Mouse (Mus musculus) layer of hippocampus, postnatal 36 days (tissue): ENCODE results near the gene Slc4a4. TPM values are rescaled to one million over a fixed set of nuclear protein-coding genes. Genes with fewer than 3 reads are reported as not detected.
"Not testable (repeated sequence)": the region's sequence is repeated elsewhere in the genome, so short reads cannot be mapped to it uniquely, and the experiment has no call there.

ENCODE experiments used
- DNase-seq, 2 experiments: peaks; one replicate each; pipeline ENCODE4 v3.0.0; 2022
- total RNA-seq, 2 experiments: library from RNA; stranded (reverse); gene quantifications; 2 replicates each; pipeline ENCODE4 v1.2.3; 2021

The Slc4a4 gene
- total RNA-seq, 2 experiments from 2014 or later, result 138 to 164 TPM

DNA sequence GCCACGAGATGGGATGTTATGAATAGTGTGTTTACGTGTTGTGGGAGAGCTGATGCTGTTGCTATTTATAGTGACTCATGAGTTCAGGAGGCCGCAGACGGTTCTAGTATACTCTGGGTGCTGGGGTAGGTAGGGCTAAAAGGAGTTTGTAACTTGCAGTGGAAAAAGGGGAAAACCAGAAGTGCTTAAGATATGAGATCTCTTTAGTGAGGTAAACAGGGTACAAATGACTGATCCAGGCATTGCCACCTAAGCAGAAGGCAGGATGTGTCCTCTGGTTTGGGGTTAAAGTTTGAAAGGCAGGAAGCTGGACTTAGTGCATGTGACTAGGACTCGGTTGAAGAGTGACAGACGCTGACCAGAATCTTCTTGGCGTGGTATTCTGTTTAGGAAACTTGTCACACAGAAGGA lies 74.7 kb downstream of the Slc4a4 start:
- no peak for DNase-seq

DNA sequence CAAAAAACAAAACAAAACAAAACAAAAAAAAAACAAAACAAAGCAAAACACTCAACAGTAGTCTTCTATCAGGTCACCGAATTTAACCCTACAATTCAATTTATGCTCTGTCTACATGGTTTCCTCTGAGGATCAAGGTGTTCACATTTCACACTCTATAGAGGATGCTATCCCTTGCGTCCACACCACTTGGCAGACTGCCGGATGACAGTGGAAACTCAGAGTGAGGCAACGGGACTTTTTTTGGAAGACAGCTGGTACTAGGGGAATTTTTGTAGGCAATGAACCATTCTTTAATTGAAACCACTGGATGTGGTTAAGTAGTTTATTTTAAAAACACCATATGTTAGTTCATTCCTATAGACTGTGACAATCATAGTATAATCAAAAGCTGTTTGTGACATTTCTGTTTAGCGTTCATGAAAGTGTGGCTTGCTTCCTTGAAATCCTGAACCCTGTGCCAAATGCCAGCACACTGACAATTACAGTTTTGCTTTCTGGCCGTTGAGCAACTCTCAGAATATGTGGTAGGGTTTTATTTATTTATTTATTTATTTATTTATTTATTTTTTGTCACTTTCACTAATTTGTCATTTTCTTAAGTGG lies 78.2 kb downstream of the Slc4a4 start:
- DNase-seq, result no peak

DNA sequence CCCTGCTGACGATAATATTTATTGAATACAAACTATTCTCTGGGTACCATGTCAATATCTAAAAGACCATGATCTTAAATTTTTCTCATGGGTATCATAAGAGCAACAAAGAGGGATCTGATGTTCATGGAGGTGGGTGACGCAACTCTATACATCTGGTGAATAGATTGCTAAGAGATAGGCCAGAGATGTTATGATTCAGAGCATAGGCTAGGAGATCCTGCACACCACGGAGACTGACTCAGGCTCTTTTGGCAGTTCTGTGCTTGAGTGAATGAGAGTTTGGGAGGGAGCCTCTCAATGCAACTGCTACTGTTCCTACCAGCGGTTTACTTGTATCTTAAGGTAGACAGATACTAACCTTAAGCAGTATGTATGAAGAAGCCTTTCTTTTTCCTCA lies 79.9 kb downstream of the Slc4a4 start:
- no peak for DNase-seq

DNA sequence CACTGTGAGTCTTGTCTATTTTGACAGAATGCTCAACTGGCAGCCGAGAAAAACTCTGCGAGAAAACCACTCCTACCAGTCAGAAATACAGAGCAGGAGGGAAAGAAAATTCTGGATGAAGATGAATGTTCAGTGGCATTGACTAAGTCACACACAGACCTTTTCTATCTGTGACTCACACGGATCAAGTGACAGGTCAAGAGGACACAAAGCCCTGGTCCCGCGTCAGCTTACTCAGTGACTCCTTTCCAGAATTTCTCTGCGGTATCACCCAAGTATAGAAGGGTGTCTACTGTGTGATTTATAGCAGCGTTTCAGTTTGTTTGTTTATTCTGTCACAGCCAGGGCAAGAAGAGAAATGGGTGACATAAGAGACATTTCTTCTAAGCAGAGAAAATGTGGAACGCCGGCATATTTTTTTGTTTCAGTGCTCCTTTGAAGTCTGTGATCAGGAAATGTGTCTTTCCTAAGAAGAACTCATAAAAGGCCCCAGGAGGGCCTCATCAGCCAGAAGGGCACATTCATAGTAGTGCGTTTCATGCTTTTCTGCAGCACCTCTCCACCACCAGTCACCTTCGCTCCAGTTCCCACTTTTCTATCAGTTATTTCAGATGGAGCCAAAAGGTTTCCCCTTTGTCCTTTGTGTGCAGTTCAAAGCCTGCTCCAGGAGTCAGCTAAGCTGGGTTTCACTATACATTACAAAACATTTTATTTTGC lies 82.5 kb downstream of the Slc4a4 start:
- no peak for DNase-seq

DNA sequence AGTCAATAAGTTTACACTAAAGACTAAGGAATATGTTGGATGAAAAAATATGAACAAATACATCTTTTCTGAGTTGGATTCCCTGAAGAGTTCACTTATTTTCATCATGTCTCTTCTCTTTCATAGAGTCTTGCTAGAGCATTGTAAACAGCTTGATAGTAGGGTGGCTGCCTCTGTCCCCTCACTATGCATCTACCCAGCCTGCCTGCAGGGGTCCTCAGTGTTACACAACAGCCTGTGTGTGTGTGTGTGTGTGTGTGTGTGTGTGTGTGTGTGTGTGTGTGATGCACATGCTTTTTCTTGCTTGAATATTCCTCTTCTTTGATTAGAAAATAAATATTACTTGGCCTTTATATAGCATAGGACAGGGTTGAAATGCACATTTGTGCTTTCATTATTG lies 84.9 kb downstream of the Slc4a4 start:
- no peak for DNase-seq

DNA sequence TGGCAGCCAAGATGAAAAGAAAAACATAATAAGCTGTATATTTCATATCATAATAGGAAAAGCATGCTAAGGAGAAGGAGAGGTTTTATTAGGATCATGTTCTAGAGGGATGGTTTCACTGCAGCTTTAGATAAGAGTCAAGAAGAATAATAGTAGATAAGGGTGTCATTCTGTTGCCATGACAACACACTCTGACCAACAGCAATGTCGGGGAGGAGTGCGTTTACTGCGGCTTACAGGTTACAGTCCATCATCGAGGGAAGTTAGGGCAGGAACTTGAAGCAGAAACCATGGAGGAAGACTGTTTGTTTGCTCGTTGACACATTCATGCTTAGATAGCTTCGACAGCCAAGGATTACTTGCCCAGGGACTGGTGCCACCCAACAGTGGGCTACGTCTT lies 85.7 kb downstream of the Slc4a4 start:
- DNase-seq, result no peak

DNA sequence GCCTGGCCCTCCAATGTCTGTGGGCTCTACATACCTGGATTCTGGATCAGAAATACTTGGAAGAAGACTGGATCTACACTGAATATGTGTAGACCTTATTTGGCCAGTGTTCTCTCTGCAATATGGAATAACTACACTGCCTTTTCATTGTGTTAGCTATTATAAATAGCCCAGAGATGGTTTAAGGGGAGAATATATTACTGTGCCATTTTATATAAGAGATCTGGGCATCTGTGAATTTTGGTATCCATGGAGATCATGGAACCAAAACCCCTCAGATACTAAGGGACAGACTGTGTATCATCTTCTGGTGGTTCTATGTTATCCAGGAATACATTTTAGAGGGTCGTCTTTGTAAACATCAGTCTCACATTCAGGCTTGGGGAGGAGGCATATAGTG lies 86.5 kb downstream of the Slc4a4 start:
- no peak for DNase-seq

DNA sequence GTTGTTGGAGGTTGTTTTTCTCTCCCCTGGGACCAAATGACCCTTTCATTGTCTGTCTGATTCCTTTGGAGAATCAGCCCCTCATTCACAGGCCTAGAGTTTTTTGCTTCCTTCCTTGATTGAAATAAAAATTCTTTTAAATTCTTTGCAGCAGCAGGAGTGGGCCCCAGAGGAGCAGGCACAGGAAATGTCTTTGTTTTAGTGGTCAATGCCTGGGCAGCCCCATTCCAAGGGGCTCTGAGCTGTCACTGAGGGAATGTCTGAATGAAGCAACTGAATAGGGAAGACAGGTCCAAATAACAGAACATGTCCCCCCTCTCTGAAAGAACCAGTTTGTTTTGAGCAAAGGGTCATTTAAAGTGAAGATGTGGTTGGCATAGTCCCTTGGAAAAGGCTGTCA lies 89.1 kb downstream of the Slc4a4 start:
- DNase-seq, result peak in 1 of 2 experiments; percentile 31

DNA sequence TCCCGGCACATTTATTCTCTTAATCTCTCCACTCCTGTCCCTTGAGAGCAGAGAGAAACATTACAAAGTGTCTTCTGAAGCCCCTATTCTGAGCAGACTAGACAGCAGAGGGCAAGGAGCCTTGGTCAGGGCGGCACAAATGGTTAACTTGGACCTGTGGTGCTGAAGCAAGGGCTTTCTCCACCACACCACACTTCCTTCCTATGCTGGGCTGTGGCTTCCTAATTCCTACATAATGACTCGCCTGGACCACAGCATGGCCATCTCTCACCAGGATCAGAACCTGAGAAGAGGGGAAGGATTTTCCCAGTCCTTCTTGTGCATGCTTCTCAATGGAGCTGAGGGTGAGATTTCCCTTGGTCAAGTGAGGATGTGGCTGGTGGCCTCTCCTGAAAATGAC lies 89.8 kb downstream of the Slc4a4 start:
- no peak for DNase-seq

DNA sequence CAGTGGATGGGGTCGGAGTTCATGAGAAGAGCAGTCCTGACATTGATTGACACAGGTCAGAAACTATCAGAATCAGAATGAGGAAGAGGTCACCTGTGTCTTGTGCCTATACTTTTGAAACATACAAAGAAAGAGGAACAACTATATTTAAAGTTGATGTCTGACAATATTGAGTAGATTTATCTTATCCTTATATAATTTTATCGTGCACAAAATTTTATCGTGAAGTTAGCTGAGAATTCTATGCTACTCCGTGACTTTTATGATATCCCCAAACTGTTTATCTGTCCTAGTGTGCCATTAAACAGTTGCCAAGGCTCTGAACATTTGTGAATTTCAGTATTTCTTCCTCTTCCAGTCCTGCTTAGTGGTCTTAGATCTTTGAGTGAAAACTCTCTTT lies 94.1 kb downstream of the Slc4a4 start:
- no peak for DNase-seq

DNA sequence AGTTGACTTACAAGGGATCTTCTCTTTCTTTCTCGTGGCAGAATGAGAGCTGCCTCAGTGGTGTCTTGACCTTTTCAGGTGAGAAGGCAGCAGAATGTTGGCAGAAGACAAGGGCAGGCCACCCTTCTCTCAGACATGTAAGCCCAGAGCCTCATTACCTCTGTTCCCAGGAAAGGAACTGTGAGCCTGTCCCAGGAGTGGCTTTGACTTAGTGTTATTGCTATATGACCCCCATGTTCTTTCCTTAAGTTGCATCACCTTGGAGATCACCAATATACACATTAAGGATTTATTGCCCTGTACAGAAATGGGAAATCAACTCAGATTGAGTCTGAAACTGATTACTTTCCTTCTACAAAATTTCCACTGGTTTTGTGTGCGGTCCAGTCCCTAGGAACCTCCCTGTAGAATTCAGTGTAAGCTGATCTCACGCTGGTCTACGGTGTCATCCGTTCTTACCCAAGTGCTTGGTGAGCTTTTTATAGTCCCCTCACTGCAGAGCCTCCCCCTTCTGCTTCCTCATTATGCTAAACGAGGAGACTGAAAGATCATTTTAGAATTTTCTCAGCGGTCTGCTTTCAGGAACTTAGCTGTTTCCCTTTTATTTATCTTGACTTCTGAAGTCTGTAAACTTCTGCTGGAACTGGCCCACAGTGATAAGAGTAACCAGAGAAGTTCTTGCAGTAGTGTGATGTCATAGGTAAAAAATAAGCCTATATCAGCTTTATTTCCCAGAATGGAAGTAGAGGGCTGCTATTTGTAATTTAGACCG lies 94.8 kb downstream of the Slc4a4 start:
- DNase-seq, result no peak

DNA sequence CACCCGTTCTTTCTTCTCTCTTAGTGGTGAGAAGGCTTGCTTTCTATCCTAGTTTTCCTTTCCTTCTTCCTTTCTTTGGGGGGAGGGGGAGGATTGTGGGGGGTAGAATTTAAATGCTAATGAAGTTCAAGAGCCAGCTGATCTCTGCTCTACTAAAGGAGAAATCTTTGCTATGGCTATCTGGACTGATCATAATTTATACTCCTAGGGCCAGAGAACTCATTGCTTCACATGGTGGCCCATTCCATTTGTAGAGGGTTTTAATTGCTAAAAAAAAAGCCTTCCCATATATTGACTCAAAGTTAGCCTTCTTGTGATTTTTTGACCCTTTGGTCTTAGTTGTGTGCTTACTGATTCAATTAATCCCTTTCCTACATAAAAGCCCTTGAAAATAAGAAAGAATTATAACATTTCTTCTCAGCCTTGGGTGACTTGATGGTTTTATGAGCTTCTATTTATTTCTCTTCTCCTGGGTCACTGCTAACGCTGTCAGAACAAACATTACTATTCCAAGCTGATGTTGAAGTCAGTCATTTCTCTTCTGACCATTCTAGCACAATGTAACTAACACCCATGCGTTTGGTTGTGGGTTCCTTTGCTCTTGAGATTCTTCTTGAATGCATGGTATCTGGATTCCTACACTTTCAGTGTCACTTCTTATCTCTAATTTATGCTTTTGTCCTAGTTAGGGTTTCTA lies 95.6 kb downstream of the Slc4a4 start:
- DNase-seq, result no peak

DNA sequence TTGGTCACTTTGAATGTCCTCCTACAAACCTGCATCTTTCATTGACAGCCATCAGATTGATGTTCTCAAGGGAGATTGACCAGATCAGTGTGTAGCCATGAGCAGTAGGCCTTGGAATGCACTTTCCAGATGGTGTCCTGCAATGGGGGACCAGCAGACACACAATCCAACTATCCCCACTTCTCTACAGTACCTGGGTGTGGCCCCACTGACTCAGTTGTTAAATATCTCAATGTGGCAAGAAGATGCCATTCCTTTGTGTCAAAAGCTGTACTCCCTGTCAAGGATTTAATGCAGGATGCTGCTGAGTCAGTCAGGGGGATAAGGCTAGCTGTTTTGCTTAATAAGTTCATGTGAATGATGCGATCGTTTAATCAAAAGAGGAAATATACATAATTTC lies 96.6 kb downstream of the Slc4a4 start:
- DNase-seq, result no peak

DNA sequence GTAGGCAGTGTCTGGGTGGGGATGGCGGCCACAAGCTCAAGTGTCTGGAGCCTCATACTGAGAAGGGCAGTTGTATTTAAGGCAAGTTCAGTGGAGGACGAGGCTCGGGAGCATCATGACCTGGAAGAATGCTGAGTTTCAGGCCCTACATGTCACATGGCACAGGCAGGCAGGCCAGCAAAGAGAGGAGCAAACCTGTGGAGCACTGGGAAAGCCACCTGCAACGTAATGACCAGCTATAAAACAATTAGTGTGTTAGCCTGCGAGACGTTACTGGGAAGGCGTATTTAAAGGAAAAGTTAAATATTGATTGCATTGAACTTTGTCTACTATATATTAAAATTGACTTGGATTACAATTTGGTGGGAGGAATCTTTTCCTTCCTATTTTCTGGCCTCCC lies 97.0 kb downstream of the Slc4a4 start:
- DNase-seq, result no peak

DNA sequence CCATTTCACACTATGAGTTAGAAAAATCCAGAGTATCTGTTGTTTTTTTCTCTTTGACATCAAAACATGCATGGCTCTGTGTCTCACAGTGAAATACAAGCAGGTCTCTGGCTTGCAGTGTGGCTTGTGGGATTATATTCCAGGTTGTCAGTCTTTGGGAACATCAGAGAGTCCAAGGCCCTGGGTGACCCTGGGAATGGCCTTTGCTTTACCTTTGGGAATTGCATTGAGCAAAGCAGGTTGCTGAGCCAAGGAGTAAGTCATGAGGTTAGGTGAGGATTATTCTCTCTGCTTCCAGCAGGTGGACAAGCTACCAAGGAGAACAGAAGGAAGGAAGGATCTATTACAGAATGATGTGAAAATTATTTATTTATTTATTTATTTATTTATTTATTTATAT lies 102.4 kb downstream of the Slc4a4 start:
- DNase-seq, result no peak

DNA sequence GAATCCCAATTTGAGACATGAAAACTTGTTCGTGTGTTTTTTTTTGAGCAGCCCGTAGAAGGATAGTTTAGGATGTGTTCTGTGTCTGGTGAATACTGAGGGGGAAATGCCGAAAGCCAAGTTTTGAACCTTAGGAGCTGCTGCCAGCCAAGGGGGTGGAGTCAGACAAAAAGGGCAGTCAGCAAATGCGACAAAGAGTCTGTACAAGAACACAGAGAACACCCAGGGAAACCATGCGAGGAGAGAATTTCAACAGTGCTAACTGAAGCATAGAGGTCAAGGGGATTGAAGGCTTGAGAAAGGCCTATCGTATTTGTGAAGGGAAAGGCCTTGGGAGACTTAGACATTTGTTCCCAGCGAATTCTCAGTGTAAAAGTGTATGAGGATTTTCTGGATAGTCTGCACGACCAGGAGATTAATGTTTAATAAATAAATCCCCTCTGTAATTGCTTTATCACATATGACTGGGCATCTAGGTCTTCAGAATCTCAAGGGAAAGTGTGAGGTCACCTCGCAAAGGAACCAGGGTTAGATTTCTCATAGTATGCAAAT lies 103.7 kb downstream of the Slc4a4 start:
- peak; percentile 34 to 39 for DNase-seq

DNA sequence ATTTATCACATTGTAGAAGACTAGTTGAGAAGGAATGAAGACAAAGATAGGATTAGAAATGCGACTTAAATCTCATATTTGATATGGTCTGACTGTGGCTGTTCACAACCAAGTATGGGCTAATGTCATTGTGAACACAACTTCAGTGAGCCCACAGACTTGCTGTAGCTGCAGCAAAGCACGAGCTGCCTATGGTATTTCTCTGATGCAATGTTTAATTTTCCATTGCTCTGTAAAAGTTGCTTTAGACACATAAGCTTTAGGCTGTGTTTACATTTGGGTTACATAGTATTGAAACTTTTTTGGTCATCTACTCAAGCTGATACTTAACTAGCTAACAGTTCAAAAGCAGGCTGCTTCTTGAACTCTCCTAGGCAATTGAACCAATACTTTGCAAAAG lies 104.7 kb downstream of the Slc4a4 start:
- DNase-seq, result not testable (repeated sequence)

DNA sequence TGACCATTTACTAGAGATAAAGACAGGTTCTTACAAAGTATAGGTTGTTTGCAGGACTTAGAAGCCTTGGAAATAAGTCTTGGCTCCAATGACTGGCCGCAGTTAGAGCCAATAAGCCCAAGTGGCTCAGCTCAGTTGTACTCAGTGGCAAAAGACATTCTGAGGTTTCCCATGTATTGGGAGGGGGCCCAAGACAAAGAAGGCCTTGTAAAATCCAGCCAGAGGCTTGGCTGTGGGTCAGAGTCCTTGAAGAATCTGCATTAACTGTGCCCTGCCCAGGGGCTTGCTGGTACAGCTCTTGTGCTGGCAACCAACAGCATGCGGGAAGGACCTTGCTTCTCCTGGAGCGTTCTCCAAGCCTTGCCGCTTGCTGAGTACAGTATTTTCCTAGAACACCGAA lies 107.9 kb downstream of the Slc4a4 start:
- peak; percentile 45 to 49 for DNase-seq

DNA sequence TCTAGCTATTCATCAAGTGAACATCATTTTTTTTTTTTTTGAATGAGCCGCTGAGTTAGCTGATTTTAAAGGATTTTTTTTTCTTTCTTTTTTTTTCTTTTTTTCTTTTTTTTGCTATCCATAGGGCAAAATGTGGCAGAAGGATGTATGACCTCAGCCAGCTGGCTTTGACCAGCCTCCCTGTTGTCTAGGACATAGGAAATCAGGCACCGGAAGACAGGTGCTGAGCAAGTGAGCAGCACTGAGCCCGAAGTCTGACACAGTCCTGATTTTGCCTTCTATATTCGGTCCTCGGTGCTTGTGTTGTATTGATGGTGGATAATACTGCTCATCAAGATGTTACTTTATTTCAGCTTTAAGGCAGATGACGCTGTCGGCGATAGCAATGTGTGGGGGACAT lies 109.6 kb downstream of the Slc4a4 start:
- no peak for DNase-seq

DNA sequence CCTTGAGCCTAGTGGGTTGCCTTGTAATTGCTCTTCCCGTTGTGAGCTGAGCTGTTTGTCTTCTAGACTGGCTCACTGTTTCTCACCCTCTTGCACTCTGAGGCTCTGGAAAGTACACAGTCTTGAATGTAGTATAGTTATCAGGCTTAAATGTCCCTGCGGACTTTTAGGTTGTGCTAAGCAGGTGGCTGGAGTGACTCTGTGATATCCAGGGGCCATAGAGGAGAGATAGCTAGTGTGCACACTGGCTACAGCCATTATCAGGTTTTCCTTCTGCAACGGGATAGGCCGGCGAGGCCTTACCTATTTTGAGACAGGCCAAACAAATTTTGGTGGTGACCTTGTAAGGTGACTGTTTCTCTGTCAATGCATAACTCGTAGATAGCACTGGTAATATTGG lies 110.7 kb downstream of the Slc4a4 start:
- no peak for DNase-seq

DNA sequence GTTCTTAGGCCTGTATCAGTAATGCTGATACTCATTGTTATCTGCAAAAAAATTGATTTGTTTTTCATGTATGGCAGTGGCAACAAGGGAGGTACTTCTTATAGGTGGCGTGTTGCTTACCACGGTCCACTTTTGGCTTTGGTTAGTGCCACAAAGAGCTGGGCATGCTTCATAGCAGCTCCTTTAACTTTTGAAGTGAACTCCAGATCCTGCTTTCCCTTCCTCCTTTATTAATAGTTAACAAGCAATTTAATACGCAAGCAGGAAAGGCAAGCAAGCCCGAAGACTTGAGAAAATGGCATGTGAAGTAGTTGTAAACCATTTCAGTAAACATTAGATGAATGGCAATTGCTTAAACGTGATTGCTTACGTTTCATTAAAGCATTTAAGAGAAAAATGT lies 113.2 kb downstream of the Slc4a4 start:
- DNase-seq, result no peak

DNA sequence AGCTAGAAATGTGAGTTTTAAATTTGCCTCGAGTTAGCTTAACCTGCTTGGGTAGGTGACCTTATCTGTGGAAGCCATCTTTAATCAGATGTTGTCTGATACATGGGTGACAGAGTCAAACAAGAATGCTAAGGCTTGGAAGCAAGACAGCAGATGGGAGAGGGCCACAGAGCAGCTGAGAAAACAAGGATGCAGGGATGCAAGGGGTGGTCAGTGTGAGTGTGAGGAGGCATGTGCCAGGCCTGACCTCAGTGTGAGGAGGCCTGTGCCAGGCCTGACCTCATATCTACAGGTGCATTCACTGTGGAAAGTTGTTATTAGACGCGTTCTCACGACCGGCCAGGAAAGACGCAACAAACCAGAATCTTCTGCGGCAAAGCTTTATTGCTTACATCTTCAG lies 114.0 kb downstream of the Slc4a4 start:
- DNase-seq, result no peak

DNA sequence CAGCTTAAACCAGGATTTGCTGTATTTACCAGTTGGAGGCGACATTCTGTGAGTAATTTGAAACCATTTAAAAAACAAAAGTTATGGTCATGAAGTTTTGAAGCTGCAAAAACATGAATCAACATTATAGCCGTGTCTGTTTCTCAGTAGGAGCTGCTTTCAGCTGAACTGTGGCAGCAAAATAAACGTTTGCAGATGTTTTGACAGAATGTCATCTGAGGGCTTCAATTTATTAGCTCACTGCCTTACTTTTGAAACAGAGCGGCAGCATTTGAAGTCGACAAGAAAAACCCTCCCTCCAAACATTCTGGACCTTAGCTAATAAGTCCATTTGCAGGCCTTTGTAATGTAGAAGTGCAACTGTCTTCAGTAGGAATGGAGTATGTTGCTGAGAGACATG lies 123.5 kb downstream of the Slc4a4 start:
- no peak for DNase-seq
